Mouse (Mus musculus) spleen, postnatal 14 days (tissue): ENCODE measurements around the gene Cxcr1.
"Not testable (repeated sequence)": the region's sequence is repeated elsewhere in the genome, so short reads cannot be mapped to it uniquely, and the experiment has no call there.

Experiments used
- DNase-seq, 2 experiments: peaks; one replicate each; pipeline ENCODE4 v3.0.0; 2021 to 2022; ENCODE audit warnings: low spot score in 2 of 2

Cxcr1 gene

GRCm38 (mm10) chr1:74196621-74197419, 2.4 kb upstream of the Cxcr1 start:
- DNase-seq, result no peak

DNA sequence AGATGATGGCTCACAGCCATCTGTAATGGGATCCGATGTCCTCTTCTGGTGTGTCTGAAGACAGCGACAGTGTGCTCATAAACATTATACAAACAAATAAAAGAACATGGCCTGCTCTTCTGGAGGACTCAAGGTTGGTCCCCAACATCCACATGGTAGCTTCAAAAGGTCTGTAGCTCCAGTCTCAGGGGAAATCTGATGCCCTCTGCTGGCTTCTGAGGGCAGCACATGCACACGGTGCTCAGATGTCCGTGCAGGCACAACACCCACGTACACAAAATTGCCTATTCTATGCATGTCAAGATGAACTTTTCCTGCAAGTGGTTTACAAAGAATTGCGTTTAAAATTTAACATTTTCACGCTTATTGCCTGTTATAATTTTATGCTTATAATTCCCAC, 1.5 kb upstream of the Cxcr1 start:
- peak in 1 of 2 experiments; percentile 7 for DNase-seq

DNA sequence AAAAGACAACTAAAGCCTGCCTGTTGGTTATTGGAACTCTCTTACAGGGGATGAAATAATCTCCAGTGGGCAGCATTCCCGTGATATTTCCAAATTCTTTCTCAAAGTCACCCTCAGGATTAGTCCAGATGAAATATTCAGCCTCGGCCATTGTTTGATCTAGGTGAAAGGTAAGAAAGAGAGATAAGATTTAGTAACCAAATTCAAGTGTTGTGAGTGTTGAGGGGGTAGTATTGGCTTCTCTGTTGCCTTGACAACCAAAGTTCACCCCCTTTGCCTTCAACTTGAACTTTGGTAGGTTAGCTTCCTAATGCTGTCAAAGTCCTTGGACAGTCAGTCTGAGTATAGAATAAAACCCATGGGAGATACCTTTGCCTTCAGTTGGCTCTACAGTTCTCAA, 1.7 kb downstream of the Cxcr1 start:
- no peak for DNase-seq

- DNase-seq, result no peak
Measured at GRCm38 (mm10) chr1:74190471-74190870, 4.0 kb downstream of the Cxcr1 start.

DNA sequence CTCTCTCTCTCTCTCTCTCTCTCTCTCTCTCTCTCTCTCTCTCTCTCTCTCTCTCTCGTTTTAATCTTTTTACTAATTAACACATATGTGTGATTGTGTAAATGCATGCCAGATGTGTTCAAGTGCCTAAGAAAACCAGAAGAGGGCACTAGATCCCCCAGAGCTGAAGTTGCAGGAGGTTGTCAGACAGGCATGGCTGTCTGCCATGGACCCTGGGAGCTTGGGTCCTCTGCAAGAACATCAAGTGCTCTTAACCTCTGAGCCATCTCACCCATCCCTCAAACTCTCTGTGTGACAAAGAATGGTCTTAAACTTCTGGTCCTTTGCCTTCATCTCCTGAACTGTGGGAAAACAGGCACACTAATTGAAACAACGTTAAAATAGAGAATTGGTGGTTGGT, 11.4 kb downstream of the Cxcr1 start:
- DNase-seq, result no peak

GRCm38 (mm10) chr1:74181462-74181861, 13.0 kb downstream of the Cxcr1 start:
- no peak for DNase-seq

- DNase-seq, result no peak
Measured at GRCm38 (mm10) chr1:74179624-74180408, 14.6 kb downstream of the Cxcr1 start.

DNA sequence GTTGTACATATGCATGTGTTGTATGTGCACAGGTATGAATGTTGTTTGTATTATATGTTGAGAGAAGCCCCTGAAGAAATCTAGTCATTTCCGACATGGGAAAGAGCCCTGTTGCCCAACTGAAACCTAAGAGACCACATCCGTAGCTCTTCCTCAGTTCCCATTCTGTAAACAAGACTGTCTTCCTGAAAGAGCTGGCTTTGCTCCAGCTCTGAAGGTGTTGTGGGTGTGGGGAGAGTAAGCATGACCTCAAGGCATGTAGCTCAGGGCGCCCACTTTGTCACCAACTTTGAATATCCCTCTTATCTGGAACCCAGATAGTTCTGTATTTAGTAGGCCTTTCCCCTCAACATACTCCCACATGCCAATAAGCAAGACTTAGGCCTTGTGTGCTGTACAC, 15.8 kb downstream of the Cxcr1 start:
- DNase-seq, result no peak

GRCm38 (mm10) chr1:74175731-74176130, 18.7 kb downstream of the Cxcr1 start:
- no peak for DNase-seq

DNA sequence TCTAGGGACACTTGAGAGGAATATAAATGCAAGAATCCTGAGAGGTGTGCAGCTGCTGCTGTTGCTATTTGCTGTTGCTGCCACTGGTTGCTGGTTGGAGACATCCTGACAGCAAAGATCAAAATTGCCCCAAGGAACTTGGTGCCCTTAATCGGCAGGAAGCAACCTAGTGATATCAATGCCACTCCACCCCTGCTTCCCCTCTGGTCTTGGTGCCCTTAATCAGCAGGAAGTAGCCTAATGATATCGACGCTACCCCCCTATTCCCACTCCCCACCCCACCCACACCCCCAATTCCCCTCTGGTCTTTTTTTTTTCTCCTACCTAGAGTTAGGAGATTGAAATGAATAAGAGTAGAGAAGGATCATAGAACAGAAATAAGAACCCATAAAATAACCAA, 21.7 kb downstream of the Cxcr1 start:
- DNase-seq, result no peak

- no peak for DNase-seq
Measured at GRCm38 (mm10) chr1:74169721-74170120, 24.7 kb downstream of the Cxcr1 start.

DNA sequence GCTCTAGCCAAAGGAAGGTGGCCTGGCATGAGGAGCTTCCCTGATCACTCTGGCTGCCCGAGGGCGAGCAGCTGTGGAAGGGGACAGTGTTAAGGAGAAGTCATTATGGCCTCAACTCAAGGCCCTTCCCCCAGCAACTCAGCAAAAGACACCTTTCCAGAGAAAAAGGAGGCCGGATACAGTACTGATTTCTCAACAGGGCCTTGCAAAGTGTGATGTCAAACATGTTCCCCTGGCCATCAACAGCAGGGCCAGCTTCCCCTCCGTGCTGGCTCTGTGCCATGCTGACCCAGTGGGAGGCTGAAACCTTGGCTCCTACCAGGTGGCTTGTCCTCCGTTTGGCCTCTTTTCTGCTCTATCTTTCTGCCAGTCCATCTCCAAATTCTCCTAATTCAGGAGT, 27.3 kb downstream of the Cxcr1 start:
- DNase-seq, result no peak

- DNase-seq, result no peak
Measured at GRCm38 (mm10) chr1:74160036-74160435, 34.4 kb downstream of the Cxcr1 start.

DNA sequence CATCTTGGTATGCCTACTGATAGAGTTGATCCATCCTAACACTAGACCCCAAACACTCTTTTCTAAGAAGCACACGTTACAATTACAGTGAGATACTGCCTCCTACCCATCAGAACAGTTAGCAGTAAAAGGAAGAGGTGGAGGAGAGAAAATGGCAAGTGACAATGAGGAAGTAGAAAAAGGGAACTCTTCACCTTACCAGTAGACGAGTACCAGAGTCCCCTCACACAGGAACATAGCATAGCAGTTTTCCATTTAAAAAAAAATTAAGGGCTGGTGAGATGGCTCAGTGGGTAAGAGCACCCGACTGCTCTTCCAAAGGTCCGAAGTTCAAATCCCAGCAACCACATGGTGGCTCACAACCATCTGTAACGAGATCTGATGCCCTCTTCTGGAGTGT, 34.8 kb downstream of the Cxcr1 start:
- not testable (repeated sequence) for DNase-seq

GRCm38 (mm10) chr1:74156381-74156910, 38.0 kb downstream of the Cxcr1 start:
- no peak for DNase-seq

GRCm38 (mm10) chr1:74155435-74156012, 38.9 kb downstream of the Cxcr1 start:
- DNase-seq, result no peak

DNA sequence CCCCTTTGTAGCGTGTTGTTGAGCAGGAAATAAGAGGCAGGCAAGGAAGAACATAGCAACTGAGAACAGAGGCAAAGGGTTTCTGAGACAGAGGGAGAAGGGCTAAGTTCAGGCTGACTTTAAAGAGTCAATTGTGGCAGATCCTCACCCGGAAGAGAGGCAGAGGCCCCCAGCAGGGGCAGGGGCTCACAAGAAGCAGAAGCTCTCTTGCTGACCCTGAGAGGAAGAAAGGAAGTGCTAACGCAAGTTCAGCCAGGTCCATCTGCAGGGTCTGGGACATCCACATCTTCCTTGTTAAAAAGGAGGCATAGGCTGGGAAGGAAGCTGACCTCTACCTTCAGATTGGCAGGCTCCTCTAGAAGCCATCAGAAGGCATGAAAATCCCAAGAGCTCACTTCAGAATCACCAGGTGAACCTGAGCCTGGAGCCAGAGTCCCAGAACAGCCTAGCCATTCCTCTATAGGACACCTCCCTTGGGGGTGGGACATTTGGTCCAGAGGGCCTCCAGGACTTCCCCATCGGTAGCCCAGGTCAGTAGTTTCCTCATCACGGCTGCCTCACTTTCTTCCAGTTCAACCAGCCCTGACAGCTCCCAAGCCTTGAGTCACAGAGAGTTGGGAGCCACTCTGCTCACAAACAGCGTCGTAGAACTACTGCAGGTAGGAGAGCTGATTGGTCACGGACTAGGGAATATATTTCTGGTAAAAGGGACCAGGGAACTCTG, 40.8 kb downstream of the Cxcr1 start, which contains the start of gene Cxcr2:
Cxcr2 (plus strand) TSS at position 529 of the 724 bp plus-strand sequence.
- DNase-seq, result no peak

GRCm38 (mm10) chr1:74151091-74151490, 43.3 kb downstream of the Cxcr1 start:
- DNase-seq, result no peak

GRCm38 (mm10) chr1:74150101-74150500, 44.3 kb downstream of the Cxcr1 start:
- DNase-seq, result no peak

- DNase-seq, result no peak
Measured at GRCm38 (mm10) chr1:74149106-74149885, 45.1 kb downstream of the Cxcr1 start.
